Mouse (Mus musculus): ENCODE results near the gene Gdpd5. TPM values are rescaled to one million over a fixed set of nuclear protein-coding genes. Genes with fewer than 3 reads are reported as not detected.

The Gdpd5 gene
- polyA plus RNA-seq, 1 experiment from 2014 or later = 24.9 TPM

GRCm38 (mm10) chr7:99407598-99407997 lies 26.4 kb downstream of the Gdpd5 start:
- Histone ChIP-seq H3K9ac (ENCODE audit: low read length) (no peak overlapping the region), H3K9me3 (ENCODE audit: control insufficient read depth, low read length) (no peaks in the 10 kb centered on the region), H3K4me3 (ENCODE audit: control insufficient read depth in 1 of 2, insufficient read depth in 1 of 2, low read depth in 1 of 2, low read length in 2 of 2) (no peak overlapping the region), H3K27me3 (ENCODE audit: control insufficient read depth, insufficient read depth, low read length) (no peaks in the 10 kb centered on the region), H3K27ac (replicated peaks in 1 of 2; ENCODE audit: control insufficient read depth in 1 of 2, insufficient read depth in 1 of 2, low read depth in 2 of 2, low read length in 2 of 2) (no peak overlapping the region), H3K36me3 (ENCODE audit: control insufficient read depth, insufficient read depth, low read length) (peaks cover 20% of the 10 kb centered on the region), H3K4me2 (ENCODE audit: low read length) (no peak overlapping the region), H3K4me1 (ENCODE audit: control insufficient read depth in 2 of 2, insufficient read depth in 2 of 2, low read length in 2 of 2) (peaks cover 16 to 21% of the 10 kb centered on the region in 2 experiments)
- WGBS = 68% methylated on average over 2 of the region's 2 CpGs
- no peak for ATAC-seq (ENCODE audit: insufficient number of reproducible peaks, insufficient read depth, low FRiP score, low read depth)

DNA sequence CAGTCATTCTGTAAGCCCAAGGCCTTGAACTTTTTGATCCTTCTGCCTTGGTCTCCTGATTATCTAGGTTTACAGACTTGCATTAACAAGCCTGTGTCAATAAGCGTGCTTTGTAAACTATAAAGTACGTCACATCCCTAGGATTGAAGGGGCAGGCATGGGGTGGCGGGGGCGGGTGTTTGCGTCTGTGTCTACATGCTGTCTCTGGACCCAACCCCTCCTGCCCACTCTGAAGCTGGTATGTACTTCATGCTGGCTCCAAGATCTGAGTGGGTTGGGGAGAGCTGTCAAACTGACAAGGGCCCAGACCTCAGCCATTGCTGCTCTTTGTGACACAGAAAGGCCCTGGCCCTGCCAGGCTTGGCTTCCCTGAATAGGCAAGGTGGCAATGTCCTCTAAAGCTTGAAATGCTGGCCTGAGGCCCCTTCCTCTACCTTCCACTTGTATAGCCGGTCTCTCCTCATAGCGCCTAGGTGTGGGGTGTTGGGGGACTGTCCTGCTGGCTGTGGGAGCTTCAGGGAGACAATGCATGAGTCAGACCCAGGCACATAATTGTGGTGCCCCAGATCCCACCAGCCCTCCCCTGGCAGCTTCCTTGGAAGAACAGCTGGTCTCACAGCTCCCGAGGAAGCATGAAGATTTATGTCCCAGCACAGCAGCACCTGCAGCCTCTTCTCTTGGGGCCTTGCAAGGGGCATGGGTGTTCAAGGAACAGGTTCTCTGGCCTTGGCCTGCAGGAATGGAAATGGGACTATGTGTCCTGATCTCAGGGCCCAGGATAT lies 28.4 kb downstream of the Gdpd5 start:
- Histone ChIP-seq H3K9ac (ENCODE audit: low read length) (peak overlapping the region; percentile 25; the same call in 1 of the 2 replicates), H3K4me1 (ENCODE audit: control insufficient read depth in 2 of 2, insufficient read depth in 2 of 2, low read length in 2 of 2) (peaks cover 18 to 26% of the 10 kb centered on the region in 2 experiments), H3K36me3 (ENCODE audit: control insufficient read depth, insufficient read depth, low read length) (peaks cover 32% of the 10 kb centered on the region), H3K27me3 (ENCODE audit: control insufficient read depth, insufficient read depth, low read length) (no peaks in the 10 kb centered on the region), H3K4me2 (ENCODE audit: low read length) (no peak overlapping the region), H3K9me3 (ENCODE audit: control insufficient read depth, low read length) (no peaks in the 10 kb centered on the region), H3K4me3 (ENCODE audit: control insufficient read depth in 1 of 2, insufficient read depth in 1 of 2, low read depth in 1 of 2, low read length in 2 of 2) (no peak overlapping the region), H3K27ac (replicated peaks in 1 of 2; ENCODE audit: control insufficient read depth in 1 of 2, insufficient read depth in 1 of 2, low read depth in 2 of 2, low read length in 2 of 2) (peak overlapping the region; percentile 66 to 80)
- peak; percentile 32; the same call in 1 of the 2 replicates for ATAC-seq (ENCODE audit: insufficient number of reproducible peaks, insufficient read depth, low FRiP score, low read depth)
- 58% methylated on average over 8 of the region's 8 CpGs for WGBS

- peaks cover 18 to 29% of the 10 kb centered on the region in 2 experiments for H3K4me1 ChIP-seq (ENCODE audit: control insufficient read depth in 2 of 2, insufficient read depth in 2 of 2, low read length in 2 of 2)
- no peak overlapping the region for H3K4me2 ChIP-seq (ENCODE audit: low read length)
- 0 out of 2 replicates have a peak overlapping the region, but pooled peaks have one; percentile 25 for H3K9ac ChIP-seq (ENCODE audit: low read length)
- no peak overlapping the region for H3K4me3 ChIP-seq (ENCODE audit: control insufficient read depth in 1 of 2, insufficient read depth in 1 of 2, low read depth in 1 of 2, low read length in 2 of 2)
- no peaks in the 10 kb centered on the region for H3K27me3 ChIP-seq (ENCODE audit: control insufficient read depth, insufficient read depth, low read length)
- 62% methylated on average over 9 of the region's 9 CpGs for WGBS
- H3K27ac ChIP-seq (replicated peaks in 1 of 2; ENCODE audit: control insufficient read depth in 1 of 2, insufficient read depth in 1 of 2, low read depth in 2 of 2, low read length in 2 of 2) = peak overlapping the region; percentile 66 to 80
- H3K9me3 ChIP-seq (ENCODE audit: control insufficient read depth, low read length) = no peaks in the 10 kb centered on the region
- H3K36me3 ChIP-seq (ENCODE audit: control insufficient read depth, insufficient read depth, low read length) = peaks cover 26% of the 10 kb centered on the region
- no peak for ATAC-seq (ENCODE audit: insufficient number of reproducible peaks, insufficient read depth, low FRiP score, low read depth)
These were observed 29.1 kb downstream of the Gdpd5 start for GRCm38 (mm10) chr7:99410315-99410714.

GRCm38 (mm10) chr7:99411047-99411779 lies 30.0 kb downstream of the Gdpd5 start:
- Histone ChIP-seq H3K27ac (replicated peaks in 1 of 2; ENCODE audit: control insufficient read depth in 1 of 2, insufficient read depth in 1 of 2, low read depth in 2 of 2, low read length in 2 of 2) (peak overlapping the region; percentile 5 to 80; a peak in 2 of 4 replicates), H3K4me2 (ENCODE audit: low read length) (no peak overlapping the region), H3K9ac (ENCODE audit: low read length) (no peak overlapping the region), H3K27me3 (ENCODE audit: control insufficient read depth, insufficient read depth, low read length) (no peaks in the 10 kb centered on the region), H3K4me3 (ENCODE audit: control insufficient read depth in 1 of 2, insufficient read depth in 1 of 2, low read depth in 1 of 2, low read length in 2 of 2) (no peak overlapping the region), H3K9me3 (ENCODE audit: control insufficient read depth, low read length) (no peaks in the 10 kb centered on the region), H3K4me1 (ENCODE audit: control insufficient read depth in 2 of 2, insufficient read depth in 2 of 2, low read length in 2 of 2) (peaks cover 18 to 29% of the 10 kb centered on the region in 2 experiments), H3K36me3 (ENCODE audit: control insufficient read depth, insufficient read depth, low read length) (peaks cover 31% of the 10 kb centered on the region)
- WGBS = 34% methylated on average over 6 of the region's 6 CpGs
- no peak for ATAC-seq (ENCODE audit: insufficient number of reproducible peaks, insufficient read depth, low FRiP score, low read depth)

DNA sequence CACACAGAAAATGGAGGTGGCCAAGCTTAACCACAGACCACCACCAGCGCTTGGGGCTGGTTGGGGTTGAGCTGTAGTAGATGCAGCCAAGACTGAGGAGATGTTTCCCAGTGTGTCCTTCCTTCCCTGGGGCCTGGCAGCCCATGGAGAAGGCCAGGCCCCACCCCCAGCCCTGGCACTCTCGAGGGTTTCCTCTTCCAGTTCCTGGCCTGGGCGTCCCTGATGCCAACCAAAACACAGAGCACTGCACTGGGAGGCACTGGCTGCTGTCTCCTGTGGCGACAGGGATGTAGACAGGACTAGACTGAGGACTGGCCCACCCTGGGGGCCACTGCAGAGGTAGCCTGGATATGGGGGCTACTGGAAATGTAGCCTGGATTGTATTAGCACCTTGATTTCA lies 33.8 kb downstream of the Gdpd5 start:
- Histone ChIP-seq H3K27me3 (ENCODE audit: control insufficient read depth, insufficient read depth, low read length) (no peaks in the 10 kb centered on the region), H3K4me2 (ENCODE audit: low read length) (no peak overlapping the region), H3K36me3 (ENCODE audit: control insufficient read depth, insufficient read depth, low read length) (peaks cover 30% of the 10 kb centered on the region), H3K9me3 (ENCODE audit: control insufficient read depth, low read length) (no peaks in the 10 kb centered on the region), H3K9ac (ENCODE audit: low read length) (no peak overlapping the region), H3K27ac (replicated peaks in 1 of 2; ENCODE audit: control insufficient read depth in 1 of 2, insufficient read depth in 1 of 2, low read depth in 2 of 2, low read length in 2 of 2) (no peak overlapping the region), H3K4me1 (ENCODE audit: control insufficient read depth in 2 of 2, insufficient read depth in 2 of 2, low read length in 2 of 2) (peaks cover 6 to 21% of the 10 kb centered on the region in 2 experiments; a peak in 3 of 4 replicates), H3K4me3 (ENCODE audit: control insufficient read depth in 1 of 2, insufficient read depth in 1 of 2, low read depth in 1 of 2, low read length in 2 of 2) (no peak overlapping the region)
- 55% methylated on average over 4 of the region's 4 CpGs for WGBS
- ATAC-seq (ENCODE audit: insufficient number of reproducible peaks, insufficient read depth, low FRiP score, low read depth) = peak; percentile 67

DNA sequence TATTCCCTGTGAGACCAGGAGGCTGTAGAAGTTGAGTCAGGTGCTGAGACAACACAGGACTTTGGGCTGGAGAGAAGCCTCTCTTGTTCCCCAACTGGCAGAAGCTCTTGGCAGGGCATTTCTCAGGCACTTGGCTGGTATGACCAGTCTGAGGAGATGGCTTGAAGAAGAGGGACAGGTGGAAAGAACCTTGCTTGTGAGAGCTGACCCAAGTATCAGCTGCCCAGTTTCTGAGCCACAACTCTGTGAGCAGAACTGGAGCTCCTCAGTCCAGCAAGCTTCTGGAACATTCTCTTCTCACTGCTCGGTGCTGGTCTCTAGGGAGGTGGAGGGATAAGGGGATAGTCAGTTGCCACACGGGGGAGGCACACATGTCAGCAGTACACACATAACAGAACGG lies 38.1 kb downstream of the Gdpd5 start:
- Histone ChIP-seq H3K4me3 (ENCODE audit: control insufficient read depth in 1 of 2, insufficient read depth in 1 of 2, low read depth in 1 of 2, low read length in 2 of 2) (no peak overlapping the region), H3K9ac (ENCODE audit: low read length) (no peak overlapping the region), H3K9me3 (ENCODE audit: control insufficient read depth, low read length) (no peaks in the 10 kb centered on the region), H3K27me3 (ENCODE audit: control insufficient read depth, insufficient read depth, low read length) (no peaks in the 10 kb centered on the region), H3K4me1 (ENCODE audit: control insufficient read depth in 2 of 2, insufficient read depth in 2 of 2, low read length in 2 of 2) (peaks cover 2 to 19% of the 10 kb centered on the region in 2 experiments; a peak in 2 of 4 replicates), H3K36me3 (ENCODE audit: control insufficient read depth, insufficient read depth, low read length) (peaks cover 17% of the 10 kb centered on the region), H3K4me2 (ENCODE audit: low read length) (no peak overlapping the region), H3K27ac (replicated peaks in 1 of 2; ENCODE audit: control insufficient read depth in 1 of 2, insufficient read depth in 1 of 2, low read depth in 2 of 2, low read length in 2 of 2) (no peak overlapping the region)
- no peak for ATAC-seq (ENCODE audit: insufficient number of reproducible peaks, insufficient read depth, low FRiP score, low read depth)
- WGBS = 71% methylated on average over 3 of the region's 3 CpGs

DNA sequence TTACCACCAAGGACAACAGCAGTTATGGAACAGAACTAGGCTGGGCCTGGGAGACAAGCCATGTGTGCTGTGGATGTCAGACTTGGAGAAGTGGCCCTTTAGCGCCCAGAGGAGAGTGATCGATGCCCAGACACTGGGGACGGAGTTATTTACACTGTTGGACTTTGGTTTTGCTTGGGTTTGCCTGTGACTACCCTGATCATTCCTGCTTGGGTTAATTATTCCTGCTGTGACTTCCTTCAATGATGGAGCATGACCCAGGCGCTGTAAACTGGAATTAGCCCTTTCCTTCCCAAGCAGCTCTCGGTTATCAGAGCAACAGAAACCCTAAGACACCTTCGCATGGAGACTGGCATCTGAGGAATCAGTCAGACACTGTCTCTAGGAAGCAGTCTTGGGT lies 39.8 kb downstream of the Gdpd5 start:
- no peaks in the 10 kb centered on the region for H3K27me3 ChIP-seq (ENCODE audit: control insufficient read depth, insufficient read depth, low read length)
- H3K9me3 ChIP-seq (ENCODE audit: control insufficient read depth, low read length) = no peaks in the 10 kb centered on the region
- no peak overlapping the region for H3K4me3 ChIP-seq (ENCODE audit: control insufficient read depth in 1 of 2, insufficient read depth in 1 of 2, low read depth in 1 of 2, low read length in 2 of 2)
- no peak for ATAC-seq (ENCODE audit: insufficient number of reproducible peaks, insufficient read depth, low FRiP score, low read depth)
- H3K36me3 ChIP-seq (ENCODE audit: control insufficient read depth, insufficient read depth, low read length) = peaks cover 12% of the 10 kb centered on the region
- no peak overlapping the region for H3K27ac ChIP-seq (replicated peaks in 1 of 2; ENCODE audit: control insufficient read depth in 1 of 2, insufficient read depth in 1 of 2, low read depth in 2 of 2, low read length in 2 of 2)
- peaks cover 8 to 20% of the 10 kb centered on the region in 2 experiments for H3K4me1 ChIP-seq (ENCODE audit: control insufficient read depth in 2 of 2, insufficient read depth in 2 of 2, low read length in 2 of 2)
- no peak overlapping the region for H3K9ac ChIP-seq (ENCODE audit: low read length)
- WGBS = 91% methylated on average over 6 of the region's 6 CpGs
- H3K4me2 ChIP-seq (ENCODE audit: low read length) = no peak overlapping the region
